Mouse (Mus musculus) lung, postnatal 0 days (tissue): ENCODE data around the gene Fkbp2.

Experiments
- CTCF ChIP-seq: IDR thresholded peaks from 2 replicates; pipeline ENCODE4 v1.5.1; 2016; ENCODE audit warnings: antibody characterized with exemption, mild to moderate bottlenecking
- EP300 ChIP-seq: IDR thresholded peaks from 2 replicates; pipeline ENCODE4 v1.6.1; 2016; ENCODE audit warnings: antibody characterized with exemption, mild to moderate bottlenecking, control low read depth

GRCm38 (mm10) chr19:6990712-6991111, 10.4 kb upstream of the Fkbp2 start:
- no peak for TF ChIP-seq CTCF
- TF ChIP-seq EP300: no peak
